Mouse (Mus musculus) liver, postnatal 0 days (tissue): ENCODE data around the gene Nbl1.

Source experiments
- CTCF ChIP-seq: sonication (generic); IDR thresholded peaks from 2 replicates; pipeline ENCODE4 v1.5.1; 2016; ENCODE audit warnings: antibody characterized with exemption, low read depth
- EP300 ChIP-seq: IDR thresholded peaks from 2 replicates; pipeline ENCODE4 v1.6.1; 2016; ENCODE audit warnings: antibody characterized with exemption, low read depth, mild to moderate bottlenecking

GRCm38 (mm10) chr4:139141785-139142184, 49.0 kb upstream of the Nbl1 start:
- TF ChIP-seq EP300 (no peak), CTCF (no peak)
